Mouse (Mus musculus): ENCODE results near the gene Osbp. TPM values are rescaled to one million over a fixed set of nuclear protein-coding genes. Genes with fewer than 3 reads are reported as not detected.
A peak's percentile ranks its signal among the peaks of the same experiment; 100 is the strongest.

Osbp gene
- total RNA-seq, 2 experiments from 2014 or later, result 50.3 to 50.9 TPM

DNA sequence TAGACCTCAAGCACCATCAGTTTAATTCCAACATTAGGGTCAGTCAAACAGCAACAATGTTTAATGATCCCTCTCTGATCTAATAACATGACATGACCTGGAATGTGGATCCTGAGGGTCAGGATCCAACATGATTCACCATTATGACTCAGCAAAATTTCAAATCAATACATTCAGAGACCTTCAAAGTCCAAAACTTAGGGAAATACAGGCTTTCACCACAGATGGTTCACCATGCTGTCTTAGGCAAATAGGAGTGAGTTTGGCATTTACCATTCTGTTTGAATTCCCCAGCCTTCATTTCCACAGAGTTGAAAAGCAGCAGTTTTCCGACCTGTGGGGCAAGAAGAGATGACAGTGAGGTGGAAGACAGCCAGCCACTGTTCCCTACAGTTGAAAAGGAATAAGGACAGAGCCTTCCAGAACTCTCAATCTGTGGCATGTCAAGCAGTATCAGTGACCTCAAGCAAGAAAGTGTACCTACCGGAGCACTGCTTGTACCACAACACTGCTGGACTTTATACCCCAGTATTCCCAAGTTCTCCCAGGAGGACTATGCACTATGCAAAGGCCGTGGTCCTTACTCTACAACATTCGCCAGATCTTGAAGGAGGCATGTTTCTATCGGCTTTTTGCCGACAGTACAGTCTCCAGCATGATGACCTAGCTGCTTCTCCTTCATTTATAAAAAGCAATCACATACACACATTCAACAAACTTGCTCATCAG is 29.1 kb downstream of the Osbp start:
- Histone ChIP-seq H3K27ac (peak overlapping the region; percentile 28; the same call in 1 of the 2 replicates), H3K4me3 (no peak overlapping the region)
- TF ChIP-seq CTCF (conservative IDR thresholded peaks at IDR 0.05), result no peak
- DNase-seq (ENCODE audit: low spot score in 2 of 2), result no peak

DNA sequence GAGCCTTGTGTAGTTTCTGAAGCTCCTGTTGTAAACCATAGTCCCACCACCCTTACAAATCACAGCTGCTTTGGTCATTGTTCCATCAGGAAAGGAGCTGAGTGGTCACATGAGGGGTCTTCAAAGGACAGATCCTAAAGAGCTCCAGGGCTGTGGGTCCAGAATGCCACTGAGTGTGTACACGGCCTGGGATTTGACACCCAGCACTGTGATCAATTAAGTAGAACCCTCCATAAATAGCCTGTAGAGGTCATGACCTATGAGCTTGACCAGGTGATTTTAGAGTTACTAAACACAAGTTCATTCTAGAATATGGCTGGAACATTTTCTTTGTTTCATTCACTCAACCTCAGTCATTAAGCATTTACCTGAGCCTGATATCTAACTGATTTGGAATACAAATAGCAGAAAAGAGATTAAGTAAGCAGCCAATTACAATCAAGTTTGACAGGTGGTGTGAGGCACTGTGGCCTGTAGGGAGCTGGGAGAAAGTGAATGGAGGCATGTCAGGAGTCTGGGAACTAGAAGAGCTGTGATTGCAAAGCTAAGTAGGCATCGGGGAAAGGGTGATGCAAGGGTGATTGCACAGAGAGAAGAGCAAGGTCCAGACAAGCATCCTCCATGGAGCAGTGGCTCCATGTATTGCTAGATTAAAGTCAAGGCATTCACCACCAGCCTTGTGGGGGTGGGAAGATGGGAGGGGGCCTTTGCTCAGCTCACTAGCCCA is 30.1 kb downstream of the Osbp start:
- Histone ChIP-seq H3K27ac (no peak overlapping the region), H3K4me3 (no peak overlapping the region)
- TF ChIP-seq CTCF (conservative IDR thresholded peaks at IDR 0.05), result no peak
- no peak for DNase-seq (ENCODE audit: low spot score in 2 of 2)

DNA sequence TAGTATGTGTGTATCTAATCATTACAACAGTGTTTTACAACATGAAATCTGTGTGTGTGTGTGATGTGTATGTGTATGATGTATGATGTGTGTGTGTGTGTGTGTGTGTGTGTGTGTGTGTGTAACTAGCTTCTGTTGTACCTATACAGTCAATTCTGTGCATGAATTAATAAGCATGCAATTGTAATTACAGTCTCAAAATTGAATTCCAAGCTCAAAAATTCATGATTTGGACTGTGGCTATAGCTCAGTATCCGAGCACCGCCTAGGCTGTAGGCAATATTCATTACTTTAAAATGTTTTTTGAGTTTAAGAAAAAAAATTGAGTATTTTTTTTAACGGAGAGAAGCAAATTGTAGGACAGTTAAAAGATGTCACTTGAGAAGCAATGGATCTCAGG is 35.9 kb downstream of the Osbp start:
- H3K27ac ChIP-seq, result no peak overlapping the region
- no peak overlapping the region for H3K4me3 ChIP-seq
- DNase-seq (ENCODE audit: low spot score in 2 of 2), result no peak
- no peak for TF ChIP-seq CTCF (conservative IDR thresholded peaks at IDR 0.05)

DNA sequence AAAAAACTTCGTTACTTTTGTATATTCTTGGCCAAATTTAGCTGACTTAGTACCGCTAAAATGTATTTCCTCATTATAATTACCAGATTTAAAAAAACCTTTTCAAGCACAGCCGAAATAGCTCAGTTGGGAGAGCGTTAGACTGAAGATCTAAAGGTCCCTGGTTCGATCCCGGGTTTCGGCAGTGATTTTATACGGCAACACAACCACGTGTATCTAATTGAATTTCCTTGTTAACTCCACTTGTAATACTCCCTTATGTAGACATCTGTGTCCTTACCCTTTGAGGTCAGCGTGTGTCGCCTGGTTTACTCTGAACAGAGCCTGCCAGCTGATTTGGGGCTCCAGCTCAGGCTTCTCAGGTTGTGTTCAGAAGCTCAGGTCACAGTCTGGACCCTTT is 36.4 kb downstream of the Osbp start:
- H3K27ac ChIP-seq, result no peak overlapping the region; the same call in 1 of the 2 replicates
- peak overlapping the region; percentile 34 for H3K4me3 ChIP-seq
- TF ChIP-seq CTCF (conservative IDR thresholded peaks at IDR 0.05), result no peak
- peak in 1 of 2 experiments; percentile 58 for DNase-seq (ENCODE audit: low spot score in 2 of 2)

DNA sequence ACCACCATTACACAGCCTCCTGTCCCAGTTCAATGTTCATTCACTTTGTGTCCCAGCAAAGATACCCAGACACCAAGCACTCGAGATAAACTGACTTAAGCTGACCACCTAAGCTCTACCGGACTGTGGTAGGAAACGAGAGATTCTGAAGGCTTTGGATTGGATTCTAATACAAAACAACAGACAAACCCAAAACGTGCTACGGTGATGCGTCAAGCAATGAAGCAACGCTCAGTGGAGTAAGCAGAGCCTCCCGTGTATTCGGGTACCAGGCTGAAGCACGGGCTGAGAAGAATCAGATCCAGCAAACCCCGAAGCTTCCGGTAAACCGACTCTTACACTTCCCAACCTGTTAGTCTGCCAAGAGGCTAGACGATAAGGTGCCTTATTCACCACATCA is 37.0 kb downstream of the Osbp start:
- DNase-seq (ENCODE audit: low spot score in 2 of 2), result peak in 1 of 2 experiments; percentile 18
- H3K4me3 ChIP-seq, result peak overlapping the region; percentile 34
- TF ChIP-seq CTCF (conservative IDR thresholded peaks at IDR 0.05), result no peak
- no peak overlapping the region; the same call in 1 of the 2 replicates for H3K27ac ChIP-seq

DNA sequence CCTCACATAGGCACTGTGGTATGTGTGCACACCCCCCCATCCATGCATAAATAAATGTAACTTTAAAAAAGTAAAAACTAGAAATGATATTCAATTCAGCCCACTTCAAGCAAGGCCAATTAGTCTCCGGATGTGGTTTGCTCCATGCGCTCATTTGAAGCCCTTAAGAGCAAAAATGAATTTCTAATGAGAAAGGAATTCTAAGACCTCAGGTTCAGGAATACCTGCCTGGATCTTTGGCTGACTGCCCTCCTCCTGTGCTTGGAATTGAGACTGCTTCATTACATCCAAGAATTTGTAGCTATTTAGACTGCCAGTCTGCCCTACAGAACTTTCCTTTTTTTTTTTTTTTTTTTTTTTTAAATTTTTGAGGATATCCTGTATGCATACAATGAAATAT is 37.8 kb downstream of the Osbp start:
- H3K27ac ChIP-seq, result no peak overlapping the region
- no peak overlapping the region for H3K4me3 ChIP-seq
- DNase-seq (ENCODE audit: low spot score in 2 of 2), result no peak
- no peak for TF ChIP-seq CTCF (conservative IDR thresholded peaks at IDR 0.05)

DNA sequence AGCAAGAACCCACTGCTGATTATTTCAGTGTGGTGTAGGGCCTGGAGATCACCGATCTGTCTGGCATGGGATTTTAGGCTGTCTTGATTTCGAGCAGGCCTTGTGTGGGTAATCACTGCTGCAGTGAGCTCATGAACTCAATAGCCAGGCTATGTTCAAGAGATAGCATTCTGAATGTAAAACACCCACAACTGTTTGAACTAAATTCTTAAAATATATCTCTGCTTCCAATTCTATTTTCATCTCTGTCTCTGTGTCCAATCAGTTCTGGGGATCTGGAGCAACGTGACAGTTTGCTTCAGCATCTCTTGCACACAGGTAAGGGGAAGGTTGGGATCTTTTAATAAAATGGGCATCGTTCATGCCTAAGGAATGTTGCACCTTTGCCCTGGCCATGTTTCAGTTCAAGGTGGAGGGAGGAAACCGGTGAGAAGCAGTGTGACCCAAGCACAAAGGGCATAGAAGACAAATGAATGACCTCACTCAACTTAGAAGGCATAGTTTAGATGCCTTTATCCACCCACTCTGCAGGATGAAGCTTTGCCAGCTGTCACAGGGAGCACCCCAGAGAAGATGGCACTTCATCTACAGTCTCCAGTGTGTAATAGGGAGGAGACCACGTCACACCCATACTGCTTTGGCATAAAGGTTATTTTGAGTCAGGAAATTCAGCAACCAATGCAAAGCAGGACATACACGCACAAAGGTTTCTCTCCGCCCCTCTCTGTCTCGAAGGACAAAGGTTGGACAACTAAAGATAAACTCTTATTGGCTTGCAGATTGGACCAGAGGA is 38.7 kb downstream of the Osbp start:
- Histone ChIP-seq H3K4me3 (peak overlapping the region; percentile 70), H3K27ac (peak overlapping the region; percentile 94)
- no peak for TF ChIP-seq CTCF (conservative IDR thresholded peaks at IDR 0.05)
- no peak for DNase-seq (ENCODE audit: low spot score in 2 of 2)

DNA sequence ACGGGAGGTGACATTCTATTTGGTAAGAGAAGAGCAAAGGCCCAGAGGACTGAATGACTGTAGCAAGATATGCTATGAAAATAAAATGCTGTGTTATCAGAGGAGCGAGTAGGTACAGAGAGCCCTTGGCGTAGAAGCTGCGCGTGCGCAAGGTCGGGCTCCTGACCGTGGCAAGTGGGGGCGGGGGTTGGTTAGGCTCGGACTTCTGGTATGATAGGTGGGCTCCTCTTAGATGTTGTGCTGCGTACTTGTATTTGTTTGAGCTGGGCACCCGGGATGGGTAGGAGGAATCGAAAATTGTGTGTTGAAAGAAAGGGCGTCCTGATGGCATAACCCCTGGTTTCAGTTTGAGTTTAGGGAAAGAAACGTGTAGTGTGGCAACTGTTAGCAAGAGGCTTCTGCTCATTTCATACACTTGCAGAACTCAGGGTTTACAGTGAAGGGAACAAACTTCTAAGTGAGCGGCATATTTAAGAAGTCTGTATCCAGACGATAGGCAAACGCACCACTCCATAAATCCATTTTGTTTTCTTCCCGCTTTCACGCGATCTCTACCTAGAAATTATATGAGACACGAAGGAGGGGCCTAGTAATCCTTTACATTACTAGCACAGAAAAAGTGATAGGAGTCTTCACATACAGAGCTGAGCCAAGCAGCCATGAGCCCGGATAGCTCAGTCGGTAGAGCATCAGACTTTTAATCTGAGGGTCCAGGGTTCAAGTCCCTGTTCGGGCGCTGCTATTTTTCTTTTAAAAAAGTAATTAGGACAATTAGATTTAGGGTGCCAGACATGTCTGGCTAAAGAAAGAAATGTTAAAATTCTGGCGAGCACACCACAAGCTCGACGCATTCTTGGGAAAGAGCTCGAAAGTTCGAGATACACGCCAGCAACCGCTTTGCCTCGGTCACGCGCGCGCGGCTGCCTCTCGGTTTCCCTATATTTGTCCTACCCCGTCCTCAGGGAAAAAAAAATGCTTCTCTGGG is 39.9 kb downstream of the Osbp start:
- TF ChIP-seq CTCF (conservative IDR thresholded peaks at IDR 0.05), result no peak
- Histone ChIP-seq H3K27ac (peak overlapping the region; percentile 94), H3K4me3 (peak overlapping the region; percentile 70)
- peak; percentile 86 to 87 for DNase-seq (ENCODE audit: low spot score in 2 of 2)

DNA sequence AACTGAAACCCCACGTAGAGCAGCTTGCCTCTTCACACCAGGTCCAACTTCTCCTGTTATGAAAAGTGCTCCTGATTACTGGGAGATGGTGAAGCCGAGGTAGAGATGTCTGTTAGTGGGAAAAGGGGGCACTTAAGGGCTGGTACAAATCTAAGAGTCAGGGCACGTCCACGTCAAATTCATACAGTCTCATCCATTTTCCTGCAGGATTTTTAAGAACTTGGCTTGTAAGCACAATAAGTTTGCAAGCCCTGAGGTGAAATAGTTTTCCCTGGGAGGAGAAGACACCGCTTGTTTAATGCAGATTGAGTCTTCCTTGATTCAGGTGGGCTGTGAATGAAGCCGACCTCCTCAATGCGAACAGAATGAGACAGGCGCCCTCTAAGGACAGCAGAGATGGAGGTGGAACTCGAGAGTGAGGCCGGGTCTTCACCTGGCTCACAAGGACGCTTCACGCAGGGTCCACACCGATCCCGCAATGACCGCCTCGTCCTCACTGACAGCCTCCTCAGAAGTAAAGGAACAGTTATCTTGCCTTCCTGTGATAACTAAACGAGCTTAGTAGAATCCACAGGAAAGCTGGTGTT is 40.7 kb downstream of the Osbp start:
- TF ChIP-seq CTCF (conservative IDR thresholded peaks at IDR 0.05), result peak; percentile 22
- no peak for DNase-seq (ENCODE audit: low spot score in 2 of 2)
- Histone ChIP-seq H3K4me3 (peak overlapping the region; percentile 70), H3K27ac (peak overlapping the region; percentile 94)

DNA sequence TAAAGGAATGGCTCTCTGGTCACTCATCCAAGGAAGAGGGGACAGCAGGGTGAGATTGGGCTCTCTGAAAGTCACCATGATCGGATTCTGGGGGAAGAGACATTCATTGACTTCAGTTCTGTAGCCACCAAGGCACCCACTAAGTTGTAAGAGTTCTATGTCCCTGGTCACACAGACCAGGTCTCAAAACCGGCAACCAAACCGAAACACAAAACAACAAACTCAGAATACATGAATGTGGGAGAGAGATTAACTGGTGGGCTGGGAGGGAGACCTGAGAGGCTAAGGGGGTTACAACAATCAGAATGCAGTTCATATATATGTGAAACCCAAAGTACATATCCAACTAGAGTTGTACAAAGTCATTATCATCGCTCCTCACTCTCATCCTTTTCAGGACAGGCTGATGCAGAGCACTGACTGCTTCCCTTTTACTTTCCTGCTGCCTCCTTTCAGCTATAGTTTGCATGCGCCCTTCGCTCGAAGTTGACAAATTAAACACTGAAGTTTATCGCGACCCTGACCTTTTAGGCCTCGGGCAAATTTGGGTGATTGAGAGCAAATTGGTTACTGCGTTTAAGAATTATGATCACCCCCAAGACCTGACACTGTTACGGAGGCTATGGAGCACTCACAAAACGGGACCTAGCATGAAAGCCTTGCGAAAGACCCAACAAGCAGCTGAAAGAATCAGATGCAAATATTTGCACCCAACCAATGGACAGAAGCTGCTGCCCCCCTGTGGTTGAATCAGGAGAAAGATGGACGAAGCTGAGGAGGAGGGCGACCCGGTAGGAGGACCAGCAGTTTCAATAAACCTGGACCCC is 41.6 kb downstream of the Osbp start:
- DNase-seq (ENCODE audit: low spot score in 2 of 2), result no peak
- peak; percentile 70 for TF ChIP-seq CTCF (conservative IDR thresholded peaks at IDR 0.05)
- Histone ChIP-seq H3K4me3 (no peak overlapping the region; the same call in 1 of the 2 replicates), H3K27ac (peak overlapping the region; percentile 94; the same call in 1 of the 2 replicates)

Data from layer of hippocampus, adult 2 months (tissue).